Mouse (Mus musculus) effector memory CD4-positive, alpha-beta T cell, adult 5 months (primary cell): ENCODE results near the gene Araf. TPM values are rescaled to one million over a fixed set of nuclear protein-coding genes. Genes with fewer than 3 reads are reported as not detected.

Experiments used
- polyA plus RNA-seq: library from polyadenylated mRNA; unstranded; fragments of 100-300 nt; shearing (Covaris generic); gene quantifications from one replicate; pipeline ENCODE4 v1.2.1, GENCODE M21; 2017

The Araf gene
- 166 TPM for polyA plus RNA-seq

GRCm38 (mm10) chrX:20797681-20798080, at the start of gene Araf:
TSS of gene Araf (plus strand) at chrX:20797814.

GRCm38 (mm10) chrX:20869962-20870513, 72.4 kb downstream of the Araf start, which contains the start of gene Timp1:
TSS of gene Timp1 (plus strand) at chrX:20870166.

Other genes starting within 250 kb of the Araf start
- gene Rgn, start 248.0 kb upstream of the Araf start, polyA plus RNA-seq: not detected
- gene Rbm10, start 180.3 kb upstream of the Araf start, polyA plus RNA-seq: 39.9 TPM
- 141 TPM for gene Ndufb11, start 180.2 kb upstream of the Araf start, polyA plus RNA-seq
- gene Uba1, start 139.5 kb upstream of the Araf start, polyA plus RNA-seq: 167 TPM
- 78.2 TPM for gene Cdk16, start 109.9 kb upstream of the Araf start, polyA plus RNA-seq
- gene Usp11, start 93.9 kb upstream of the Araf start, polyA plus RNA-seq: 15.6 TPM
- gene Timp1, start 72.4 kb downstream of the Araf start, polyA plus RNA-seq: not detected
- gene Syn1, start 123.2 kb downstream of the Araf start, polyA plus RNA-seq: 0.15 TPM
- gene Cfp, start 133.7 kb downstream of the Araf start, polyA plus RNA-seq: 1.1 TPM
- gene Elk1, start 152.8 kb downstream of the Araf start, polyA plus RNA-seq: 9.1 TPM
- 41.2 TPM for gene Uxt, start 164.2 kb downstream of the Araf start, polyA plus RNA-seq